Mouse (Mus musculus) ES-E14 (cell line): Measurements from ENCODE around the gene Unc5c. TPM values are rescaled to one million over a fixed set of nuclear protein-coding genes. Genes with fewer than 3 reads are reported as not detected.

Experiments
- DNase-seq: peaks from one replicate; pipeline ENCODE4 v3.0.0-alpha.2; 2013; ENCODE audit warnings: low read depth, low spot score
- H3K27ac ChIP-seq: 2 replicates; pipeline ENCODE4 v1.5.1; 2012; ENCODE audit warnings: low read depth, mild to moderate bottlenecking, low read length, moderate library complexity, mixed read lengths; ENCODE audit not compliant: poor library complexity, insufficient read depth, severe bottlenecking
- H3K36me3 ChIP-seq: 2 replicates; pipeline ENCODE4 v1.6.1; 2012; ENCODE audit warnings: mild to moderate bottlenecking, low read length, moderate library complexity, mixed read lengths; ENCODE audit not compliant: control insufficient read depth, poor library complexity, insufficient read depth, severe bottlenecking
- H3K4me1 ChIP-seq, 2 experiments: fragments of 150-350 bp in 1 of 2; sonication (generic) in 1 of 2; 2 replicates each; pipeline ENCODE4 v1.6.1; 2012; ENCODE audit warnings: low read length in 2 of 2, mild to moderate bottlenecking in 1 of 2, mixed read lengths in 1 of 2; ENCODE audit not compliant: control insufficient read depth in 2 of 2, insufficient read depth in 2 of 2, poor library complexity in 1 of 2
- H3K4me3 ChIP-seq, 2 experiments: fragments of 150-350 bp in 1 of 2; sonication (generic) in 1 of 2; 2 replicates each; pipeline ENCODE4 v1.5.1; 2012; ENCODE audit warnings: low read length in 2 of 2, low read depth in 1 of 2, mild to moderate bottlenecking in 1 of 2, mixed read lengths in 1 of 2; ENCODE audit not compliant: insufficient read depth in 1 of 2, poor library complexity in 1 of 2, severe bottlenecking in 1 of 2
- H3K9ac ChIP-seq: 2 replicates; pipeline ENCODE4 v1.6.1; 2012; ENCODE audit warnings: low read depth, mild to moderate bottlenecking, low read length, mixed read lengths; ENCODE audit not compliant: poor library complexity, insufficient read depth, severe bottlenecking
- H3K9me3 ChIP-seq: fragments of 150-350 bp; sonication (generic); 2 replicates; pipeline ENCODE4 v1.6.1; 2012; ENCODE audit warnings: low read depth, mild to moderate bottlenecking, low read length; ENCODE audit not compliant: control insufficient read depth, insufficient read depth
- CHD2 ChIP-seq: IDR thresholded peaks from 2 replicates; pipeline ENCODE4 v1.6.1; 2014; ENCODE audit warnings: mild to moderate bottlenecking, low read depth, low read length, inconsistent platforms
- HCFC1 ChIP-seq: IDR thresholded peaks from 2 replicates; pipeline ENCODE4 v1.6.1; 2012; ENCODE audit warnings: low read length, inconsistent platforms, borderline replicate concordance; ENCODE audit not compliant: insufficient read depth
- MAFK ChIP-seq: IDR thresholded peaks from 2 replicates; pipeline ENCODE4 v1.6.1; 2014; ENCODE audit warnings: mild to moderate bottlenecking, low read depth, low read length, inconsistent platforms; ENCODE audit not compliant: insufficient read depth
- ZC3H11A ChIP-seq: IDR thresholded peaks from 2 replicates; pipeline ENCODE4 v1.6.1; 2012; ENCODE audit warnings: low read depth, mild to moderate bottlenecking, inconsistent platforms, low read length, borderline replicate concordance
- ZNF384 ChIP-seq: IDR thresholded peaks from 2 replicates; pipeline ENCODE4 v1.6.1; 2012; ENCODE audit warnings: low read depth, low read length, inconsistent platforms
- in situ Hi-C, 2 experiments: fragments of 600-800 bp; cut with MboI; formaldehyde crosslinking; loops; one replicate each; pipeline ENCODE4 v1.15.1; 2025; ENCODE audit warnings: low sequenced_read_pairs in 2 of 2, inconsistent platforms in 1 of 2; ENCODE audit not compliant: unreplicated experiment in 2 of 2
- total RNA-seq: library from RNA; depleted of rRNA; stranded (reverse); fragments of 300-350 nt; gene quantifications from 2 replicates; pipeline ENCODE4 v1.2.3, GENCODE M21; 2012

Unc5c gene
- total RNA-seq, 1 experiment = 0.67 TPM

GRCm38 (mm10) chr3:141503331-141503730, 38.3 kb downstream of the Unc5c start:
- no peak for TF ChIP-seq HCFC1
- TF ChIP-seq ZC3H11A = no peak
- TF ChIP-seq ZNF384 = no peak
- no peak for TF ChIP-seq MAFK
- TF ChIP-seq CHD2 = no peak
- in situ Hi-C loops = no loop called here
- no peak overlapping the region for H3K9ac ChIP-seq

DNA sequence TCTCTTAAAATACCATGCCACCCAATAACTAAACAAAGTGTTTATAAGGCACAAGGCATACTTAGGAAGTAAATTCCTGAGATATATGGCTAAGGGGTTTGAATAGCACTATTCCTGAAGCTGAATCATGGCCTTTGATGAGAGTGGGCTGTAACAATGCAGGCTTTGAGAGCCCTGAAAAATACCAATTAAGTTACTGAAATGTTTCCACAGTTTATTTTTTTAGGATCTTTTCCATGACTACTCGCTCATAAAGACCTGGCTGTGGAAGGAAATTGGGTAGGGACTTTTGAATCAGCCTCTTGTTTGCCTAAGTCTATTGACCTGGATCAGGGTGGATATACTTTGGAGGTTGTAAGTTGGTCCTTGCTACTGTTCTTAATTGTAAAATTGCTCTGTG, 44.8 kb downstream of the Unc5c start:
- H3K4me1 ChIP-seq = no peaks in the 10 kb centered on the region
- H3K36me3 ChIP-seq = no peaks in the 10 kb centered on the region
- TF ChIP-seq MAFK = no peak
- no peak for TF ChIP-seq ZC3H11A
- no peak for TF ChIP-seq HCFC1
- no peak for TF ChIP-seq CHD2
- TF ChIP-seq ZNF384 = no peak
- H3K9me3 ChIP-seq = no peaks in the 10 kb centered on the region
- H3K4me3 ChIP-seq = no peak overlapping the region
- H3K9ac ChIP-seq = no peak overlapping the region
- DNase-seq = no peak
- H3K27ac ChIP-seq = no peak overlapping the region
- in situ Hi-C loops = no loop called here

More at GRCm38 (mm10) chr3:141503331-141503730, 38.3 kb downstream of the Unc5c start:
- Histone ChIP-seq H3K9me3 (no peaks in the 10 kb centered on the region), H3K4me1 (no peaks in the 10 kb centered on the region), H3K4me3 (no peak overlapping the region), H3K36me3 (no peaks in the 10 kb centered on the region), H3K27ac (no peak overlapping the region)
- DNase-seq = no peak

DNA sequence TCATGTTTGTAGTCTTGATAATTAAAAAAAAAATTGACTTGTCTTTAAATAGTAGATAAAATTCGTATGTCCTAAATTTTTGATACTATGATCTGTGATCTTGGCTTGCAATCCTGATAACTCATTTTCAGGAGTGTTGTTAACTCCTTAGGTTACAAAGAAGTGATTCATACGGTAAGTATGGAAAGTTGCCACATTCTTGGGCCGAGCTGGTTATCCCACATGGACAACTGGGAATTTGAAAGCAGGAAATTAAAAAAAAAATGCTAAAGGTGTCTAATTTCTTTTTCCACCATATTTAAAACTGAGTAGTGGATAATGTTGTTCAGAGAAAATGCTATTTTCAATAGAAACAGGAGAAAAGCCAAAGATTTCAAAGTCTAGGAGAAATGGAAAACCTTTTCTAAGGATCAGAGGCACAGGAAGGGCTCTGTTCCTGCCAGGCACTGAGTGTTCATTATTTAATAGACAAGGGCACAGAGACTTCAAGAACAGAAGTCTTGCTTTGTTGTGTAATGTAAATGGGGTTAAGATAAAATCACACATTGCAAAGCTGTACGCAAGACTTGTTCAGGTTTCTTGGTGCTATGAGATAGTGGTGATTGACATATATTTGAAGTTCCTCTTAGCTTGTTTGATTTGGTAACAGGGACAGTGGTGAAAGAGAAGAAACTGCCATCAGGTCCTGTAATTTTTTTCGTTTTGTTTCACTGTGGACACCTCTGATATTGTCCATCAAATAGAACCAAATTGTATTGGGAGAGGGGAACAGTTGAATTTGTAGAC, 46.4 kb downstream of the Unc5c start:
- Histone ChIP-seq H3K27ac (no peak overlapping the region), H3K36me3 (no peaks in the 10 kb centered on the region), H3K9ac (no peak overlapping the region), H3K9me3 (no peaks in the 10 kb centered on the region), H3K4me1 (no peaks in the 10 kb centered on the region), H3K4me3 (no peak overlapping the region)
- no peak for TF ChIP-seq HCFC1
- no peak for DNase-seq
- in situ Hi-C loops = no loop called here

DNA sequence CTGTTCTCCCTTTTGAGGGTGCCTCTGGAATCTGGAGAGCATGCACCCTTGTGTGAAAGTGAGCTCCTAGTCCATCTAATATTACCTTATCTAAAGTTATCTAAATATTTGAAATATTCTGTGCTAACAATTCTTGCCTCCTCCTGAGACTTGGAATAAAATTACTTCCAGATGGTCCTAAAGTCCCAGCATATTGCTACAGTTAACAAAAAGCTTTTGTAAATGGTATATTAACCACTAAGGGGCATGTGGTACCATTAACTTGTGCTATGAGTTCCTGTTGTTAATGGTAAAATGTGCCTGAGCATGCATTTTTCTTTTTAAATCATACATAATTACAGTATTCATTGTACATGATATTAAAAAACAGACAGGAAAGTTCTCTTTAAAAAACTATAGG, 63.7 kb downstream of the Unc5c start:
- Histone ChIP-seq H3K4me3 (no peak overlapping the region), H3K9ac (no peak overlapping the region), H3K9me3 (no peaks in the 10 kb centered on the region), H3K27ac (no peak overlapping the region), H3K4me1 (no peaks in the 10 kb centered on the region), H3K36me3 (no peaks in the 10 kb centered on the region)
- DNase-seq = no peak
- TF ChIP-seq CHD2 (no peak), MAFK (no peak), ZNF384 (no peak), ZC3H11A (no peak)
- in situ Hi-C loops = no loop called here

- no peaks in the 10 kb centered on the region for H3K9me3 ChIP-seq
- in situ Hi-C loops = no loop called here
- TF ChIP-seq ZC3H11A (no peak), HCFC1 (no peak), ZNF384 (no peak), MAFK (no peak), CHD2 (no peak)
- no peak overlapping the region for H3K27ac ChIP-seq
- H3K9ac ChIP-seq = no peak overlapping the region
- H3K4me1 ChIP-seq = no peaks in the 10 kb centered on the region
- no peak for DNase-seq
- H3K4me3 ChIP-seq = no peak overlapping the region
- H3K36me3 ChIP-seq = no peaks in the 10 kb centered on the region
Measured at GRCm38 (mm10) chr3:141529599-141529998, 64.6 kb downstream of the Unc5c start.
